Mouse (Mus musculus) intestine, embryonic 14.5 days (tissue): ENCODE measurements around the gene Rapgef2. TPM values are rescaled to one million over a fixed set of nuclear protein-coding genes. Genes with fewer than 3 reads are reported as not detected.

Experiments used
- ATAC-seq: fragments of 200-750 bp; cut with Nextera tagmentation; replicated peaks from 2 replicates; pipeline ENCODE4 v1.8.0; 2017; ENCODE audit warnings: low read depth, moderate number of reproducible peaks, moderate TSS enrichment, moderate library complexity; ENCODE audit not compliant: low FRiP score, low TSS enrichment
- DNase-seq: peaks from one replicate; pipeline ENCODE4 v3.0.0-alpha.2; 2018; ENCODE audit warnings: low spot score
- H3K27ac ChIP-seq: fragments of 300-500 bp; sonication (generic); 2 replicates; pipeline ENCODE4 v1.5.1; 2014; ENCODE audit warnings: low read depth, mild to moderate bottlenecking, control low read depth
- H3K27me3 ChIP-seq: fragments of 300-500 bp; sonication (generic); replicated peaks from 2 replicates; pipeline ENCODE4 v1.6.1; 2014; ENCODE audit warnings: low read length, control low read depth; ENCODE audit not compliant: control insufficient read depth, insufficient read depth
- H3K36me3 ChIP-seq: fragments of 300-500 bp; sonication (generic); 2 replicates; pipeline ENCODE4 v1.6.1; 2014; ENCODE audit warnings: low read length, control low read depth; ENCODE audit not compliant: control insufficient read depth, insufficient read depth
- H3K4me1 ChIP-seq: fragments of 300-500 bp; sonication (generic); replicated peaks from 2 replicates; pipeline ENCODE4 v1.6.1; 2014; ENCODE audit warnings: low read length, control low read depth, mixed read lengths; ENCODE audit not compliant: control insufficient read depth, insufficient read depth
- H3K4me2 ChIP-seq: fragments of 300-500 bp; sonication (generic); 2 replicates; pipeline ENCODE4 v1.6.1; 2014; ENCODE audit warnings: low read length
- H3K4me3 ChIP-seq: fragments of 300-500 bp; sonication (generic); 2 replicates; pipeline ENCODE4 v1.5.1; 2014; ENCODE audit warnings: low read depth, low read length, control low read depth, mixed read lengths
- H3K9ac ChIP-seq: fragments of 300-500 bp; sonication (generic); 2 replicates; pipeline ENCODE4 v1.6.1; 2014; ENCODE audit warnings: mild to moderate bottlenecking, low read length
- H3K9me3 ChIP-seq: fragments of 300-500 bp; sonication (generic); 2 replicates; pipeline ENCODE4 v1.6.1; 2016; ENCODE audit warnings: low read length, control low read depth; ENCODE audit not compliant: control insufficient read depth
- WGBS: fragments of 180-500 bp; shearing (Covaris S2); extraction: QIAGEN DNeasy Blood & Tissue Kit; methylation state at CpG from one replicate; pipeline ENCODE4 v1.1.7; 2014; 5-methylcytosine and 5-hydroxymethylcytosine counted together
- polyA plus RNA-seq: library from polyadenylated mRNA; unstranded; fragments of >200 nt; fragmentation: Nextera tagmentation; extraction: Ambion mirVana; gene quantifications from 2 replicates; pipeline ENCODE4 v1.2.1, GENCODE M21; 2014

Gene Rapgef2
- polyA plus RNA-seq, 1 experiment from 2014 or later: 5.8 TPM

GRCm38 (mm10) chr3:79287108-79287576 is 825 bp upstream of the Rapgef2 start:
- Histone ChIP-seq H3K4me1 (peaks cover 29% of the 10 kb centered on the region), H3K27me3 (0 out of 2 replicates have a peak, but pooled peaks cover 5% of the 10 kb centered on the region), H3K27ac (peak overlapping the region; percentile 97), H3K36me3 (no peaks in the 10 kb centered on the region), H3K9me3 (no peaks in the 10 kb centered on the region), H3K4me3 (peak overlapping the region; percentile 89), H3K4me2 (peak overlapping the region; percentile 92), H3K9ac (peak overlapping the region; percentile 87)
- WGBS: under 1% methylated on average over 42 of the region's 60 CpGs
- ATAC-seq (peak; percentile 97), DNase-seq (peak; percentile 93)

- Histone ChIP-seq H3K4me1 (peaks cover 29% of the 10 kb centered on the region), H3K4me3 (peak overlapping the region; percentile 89), H3K9me3 (no peaks in the 10 kb centered on the region), H3K9ac (peak overlapping the region; percentile 87), H3K27me3 (0 out of 2 replicates have a peak, but pooled peaks cover 5% of the 10 kb centered on the region), H3K27ac (peak overlapping the region; percentile 97), H3K4me2 (peak overlapping the region; percentile 92), H3K36me3 (no peaks in the 10 kb centered on the region)
- no peak for ATAC-seq
- under 1% methylated on average over 10 of the region's 10 CpGs for WGBS
- peak; percentile 83 for DNase-seq
These were observed 314 bp downstream of the Rapgef2 start for GRCm38 (mm10) chr3:79286031-79286375.

GRCm38 (mm10) chr3:79285097-79285675 is 1.1 kb downstream of the Rapgef2 start:
- H3K4me1 ChIP-seq: peaks cover 29% of the 10 kb centered on the region
- peak overlapping the region; percentile 87; the same call in 1 of the 2 replicates for H3K9ac ChIP-seq
- no peaks in the 10 kb centered on the region for H3K36me3 ChIP-seq
- 0 out of 2 replicates have a peak, but pooled peaks cover 5% of the 10 kb centered on the region for H3K27me3 ChIP-seq
- 67% methylated on average over 13 of the region's 13 CpGs for WGBS
- ATAC-seq (no peak), DNase-seq (no peak)
- H3K4me2 ChIP-seq: peak overlapping the region; percentile 92
- no peak overlapping the region for H3K27ac ChIP-seq
- peak overlapping the region; percentile 89 for H3K4me3 ChIP-seq
- H3K9me3 ChIP-seq: no peaks in the 10 kb centered on the region

- Histone ChIP-seq H3K9ac (no peak overlapping the region), H3K36me3 (no peaks in the 10 kb centered on the region), H3K4me2 (no peak overlapping the region), H3K4me1 (peaks cover 29% of the 10 kb centered on the region), H3K27ac (no peak overlapping the region), H3K27me3 (0 out of 2 replicates have a peak, but pooled peaks cover 2% of the 10 kb centered on the region), H3K9me3 (no peaks in the 10 kb centered on the region), H3K4me3 (no peak overlapping the region)
- DNase-seq (no peak), ATAC-seq (no peak)
- WGBS: 70% methylated on average over 3 of the region's 3 CpGs
These were observed 2.3 kb downstream of the Rapgef2 start for GRCm38 (mm10) chr3:79283976-79284375.

- H3K36me3 ChIP-seq: no peaks in the 10 kb centered on the region
- H3K4me1 ChIP-seq: peaks cover 28% of the 10 kb centered on the region
- no peak overlapping the region for H3K9ac ChIP-seq
- no peak overlapping the region for H3K4me3 ChIP-seq
- ATAC-seq (no peak), DNase-seq (no peak)
- no peak overlapping the region for H3K4me2 ChIP-seq
- no peaks in the 10 kb centered on the region for H3K27me3 ChIP-seq
- H3K27ac ChIP-seq: no peak overlapping the region
- H3K9me3 ChIP-seq: no peaks in the 10 kb centered on the region
- 46% methylated on average over 2 of the region's 2 CpGs for WGBS
These were observed 3.3 kb downstream of the Rapgef2 start for GRCm38 (mm10) chr3:79283031-79283430.

- Histone ChIP-seq H3K4me2 (no peak overlapping the region), H3K27ac (no peak overlapping the region), H3K4me3 (no peak overlapping the region), H3K4me1 (peaks cover 11% of the 10 kb centered on the region), H3K9ac (no peak overlapping the region), H3K27me3 (no peaks in the 10 kb centered on the region), H3K36me3 (no peaks in the 10 kb centered on the region), H3K9me3 (no peaks in the 10 kb centered on the region)
- WGBS: 81% methylated on average over 11 of the region's 11 CpGs
- ATAC-seq: no peak
- DNase-seq: no peak
These were observed 10.3 kb downstream of the Rapgef2 start for GRCm38 (mm10) chr3:79275856-79276645.

GRCm38 (mm10) chr3:79273350-79273749 is 13.0 kb downstream of the Rapgef2 start:
- H3K4me2 ChIP-seq: no peak overlapping the region
- H3K27me3 ChIP-seq: no peaks in the 10 kb centered on the region
- H3K4me1 ChIP-seq: peaks cover 14% of the 10 kb centered on the region
- no peak overlapping the region for H3K4me3 ChIP-seq
- WGBS: 17% methylated on average over 1 of the region's 1 CpGs
- no peaks in the 10 kb centered on the region for H3K9me3 ChIP-seq
- H3K27ac ChIP-seq: no peak overlapping the region
- ATAC-seq (no peak), DNase-seq (no peak)
- no peak overlapping the region for H3K9ac ChIP-seq
- H3K36me3 ChIP-seq: no peaks in the 10 kb centered on the region

- Histone ChIP-seq H3K9ac (no peak overlapping the region), H3K9me3 (no peaks in the 10 kb centered on the region), H3K4me2 (no peak overlapping the region), H3K27ac (no peak overlapping the region), H3K36me3 (no peaks in the 10 kb centered on the region), H3K4me3 (no peak overlapping the region), H3K27me3 (no peaks in the 10 kb centered on the region), H3K4me1 (peaks cover 14% of the 10 kb centered on the region)
- 75% methylated on average over 4 of the region's 4 CpGs for WGBS
- DNase-seq (no peak), ATAC-seq (no peak)
These were observed 13.4 kb downstream of the Rapgef2 start for GRCm38 (mm10) chr3:79272939-79273338.
